Mouse (Mus musculus) mature B cell (primary cell): Measurements from ENCODE around the gene 1110051M20Rik.
"Not testable (repeated sequence)": the region's sequence is repeated elsewhere in the genome, so short reads cannot be mapped to it uniquely, and the experiment has no call there.

Source experiments
- in situ Hi-C: fragments of 300-500 bp; cut with MboI; formaldehyde crosslinking; loops from 2 replicates; pipeline ENCODE4 v1.14.3; 2019

Gene 1110051M20Rik

DNA sequence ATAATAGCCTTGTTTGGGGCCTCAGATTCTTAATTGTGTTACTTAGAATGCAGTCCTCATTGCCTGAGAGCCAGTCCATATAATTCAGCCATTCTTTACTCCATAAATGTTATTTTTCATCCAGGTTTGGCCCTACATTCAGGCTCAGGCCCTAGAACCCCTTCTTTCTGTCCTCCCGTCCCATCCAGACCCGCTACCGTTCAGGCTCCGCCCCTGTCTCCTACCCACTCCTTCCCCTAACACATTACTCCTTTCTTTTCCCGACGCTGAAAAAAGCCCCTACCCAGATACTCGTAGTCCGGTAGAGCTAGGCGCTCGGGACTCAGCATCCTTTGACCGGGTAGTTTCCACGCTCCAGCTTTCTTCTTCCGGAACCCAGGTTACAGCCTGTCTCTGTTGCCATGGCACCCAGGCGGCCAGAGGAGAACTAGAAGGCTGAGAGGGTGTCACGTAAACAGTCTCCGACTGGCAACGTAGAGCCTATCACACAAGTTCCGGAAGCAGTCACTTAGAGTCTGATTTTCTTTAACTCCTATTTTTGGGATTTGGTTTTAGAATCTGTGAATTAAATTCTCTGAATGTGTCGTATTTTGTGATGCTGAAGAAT lies at the start of gene 1110051M20Rik:
Gene 1110051M20Rik (minus strand): TSS at position 419 of the 607 bp plus-strand sequence.
- in situ Hi-C loops: no loop called here

DNA sequence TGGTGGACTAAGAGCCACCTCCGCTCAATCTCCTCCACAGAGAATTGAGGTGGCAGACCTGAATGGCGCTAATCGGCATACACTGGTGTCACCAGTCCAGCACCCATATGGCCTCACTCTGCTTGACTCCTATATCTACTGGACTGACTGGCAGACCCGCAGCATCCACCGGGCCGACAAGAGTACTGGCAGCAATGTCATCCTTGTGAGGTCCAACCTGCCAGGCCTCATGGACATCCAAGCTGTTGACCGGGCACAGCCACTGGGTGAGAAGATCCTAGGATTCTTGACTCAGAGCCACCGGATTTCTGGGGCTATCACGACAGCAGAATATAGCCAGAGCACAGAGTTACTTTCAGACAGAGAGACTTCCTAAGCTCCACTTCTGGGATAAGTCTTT lies 49.5 kb upstream of the 1110051M20Rik start:
- in situ Hi-C loops: no loop called here

DNA sequence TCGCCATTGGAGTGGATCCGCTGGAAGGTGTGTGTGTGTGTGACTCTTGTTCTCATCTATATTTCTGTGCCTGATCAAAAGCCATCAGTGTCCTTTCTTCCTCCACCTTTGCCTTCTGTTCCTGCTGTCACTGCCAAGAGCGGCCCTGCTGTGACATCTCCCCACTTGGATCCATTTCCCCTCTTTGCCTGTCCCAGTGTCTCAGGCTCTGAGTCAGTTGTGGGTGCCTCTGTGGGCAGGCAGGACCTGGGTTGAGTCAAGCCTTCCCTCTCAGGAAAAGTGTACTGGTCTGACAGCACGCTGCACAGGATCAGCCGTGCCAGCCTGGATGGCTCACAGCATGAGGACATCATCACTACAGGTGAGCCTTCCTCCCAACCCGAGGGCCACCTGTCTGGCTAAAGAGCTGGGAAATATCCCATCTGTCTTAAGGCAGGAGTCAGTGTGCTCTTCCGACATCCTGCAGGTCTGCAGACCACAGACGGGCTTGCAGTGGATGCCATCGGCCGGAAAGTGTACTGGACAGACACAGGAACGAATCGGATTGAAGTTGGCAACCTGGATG lies 47.6 kb upstream of the 1110051M20Rik start:
- in situ Hi-C loops: no loop called here

DNA sequence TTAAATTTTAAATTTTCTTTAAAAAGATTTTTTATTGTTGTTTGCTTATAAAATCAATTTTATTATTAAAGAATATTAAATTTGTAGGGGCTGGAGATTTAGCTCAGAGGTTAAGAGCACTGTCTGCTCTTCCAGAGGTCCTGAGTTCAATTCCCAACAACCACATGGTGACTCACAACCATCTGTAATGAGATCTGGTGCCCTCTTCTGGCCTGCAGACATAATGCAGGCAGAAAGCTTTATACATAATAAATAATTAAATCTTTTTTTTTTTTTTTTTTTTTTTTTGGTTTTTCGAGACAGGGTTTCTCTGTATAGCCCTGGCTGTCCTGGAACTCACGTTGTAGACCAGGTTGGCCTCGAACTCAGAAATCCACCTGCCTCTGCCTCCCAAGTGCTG lies 42.8 kb upstream of the 1110051M20Rik start:
- in situ Hi-C loops: not testable (repeated sequence)

DNA sequence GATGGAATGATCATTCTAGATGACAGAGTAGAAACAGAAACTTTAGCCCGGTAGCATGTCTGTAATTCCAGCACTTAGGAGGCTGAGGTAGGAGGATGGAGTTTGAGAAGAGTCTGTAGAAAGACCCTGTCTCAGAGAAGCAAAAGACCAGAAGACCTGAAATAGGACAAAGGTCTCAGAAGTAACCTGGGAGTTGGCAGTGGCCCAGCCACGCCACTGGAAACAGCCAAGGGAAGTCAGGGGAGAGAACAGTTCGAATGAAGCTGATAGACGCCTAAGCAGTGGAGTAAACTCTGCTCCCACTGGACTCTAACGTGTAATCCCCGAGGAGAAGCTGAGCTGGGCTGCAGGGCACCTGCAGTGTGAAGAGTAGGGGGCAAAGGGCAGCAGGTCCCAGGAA lies 40.8 kb upstream of the 1110051M20Rik start:
- in situ Hi-C loops: no loop called here

DNA sequence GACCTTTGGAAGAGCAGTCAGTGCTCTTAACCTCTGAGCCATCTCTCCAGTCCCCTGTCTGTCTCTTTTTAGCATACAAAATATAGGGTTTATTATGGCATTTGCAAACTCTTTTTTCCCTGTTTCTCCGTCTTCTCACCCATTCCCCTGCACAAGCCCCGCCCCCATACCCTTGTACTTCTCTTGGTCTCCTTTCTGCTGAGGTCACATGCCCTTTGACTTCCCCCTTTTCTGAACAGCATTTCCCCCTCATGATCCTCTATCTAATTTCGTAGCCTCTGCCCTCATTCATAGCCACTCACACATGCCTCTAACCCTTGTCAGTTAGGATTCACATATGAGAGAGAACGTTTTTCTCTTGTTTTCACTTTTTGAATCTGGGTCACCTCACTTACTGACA lies 40.2 kb upstream of the 1110051M20Rik start:
- in situ Hi-C loops: no loop called here

DNA sequence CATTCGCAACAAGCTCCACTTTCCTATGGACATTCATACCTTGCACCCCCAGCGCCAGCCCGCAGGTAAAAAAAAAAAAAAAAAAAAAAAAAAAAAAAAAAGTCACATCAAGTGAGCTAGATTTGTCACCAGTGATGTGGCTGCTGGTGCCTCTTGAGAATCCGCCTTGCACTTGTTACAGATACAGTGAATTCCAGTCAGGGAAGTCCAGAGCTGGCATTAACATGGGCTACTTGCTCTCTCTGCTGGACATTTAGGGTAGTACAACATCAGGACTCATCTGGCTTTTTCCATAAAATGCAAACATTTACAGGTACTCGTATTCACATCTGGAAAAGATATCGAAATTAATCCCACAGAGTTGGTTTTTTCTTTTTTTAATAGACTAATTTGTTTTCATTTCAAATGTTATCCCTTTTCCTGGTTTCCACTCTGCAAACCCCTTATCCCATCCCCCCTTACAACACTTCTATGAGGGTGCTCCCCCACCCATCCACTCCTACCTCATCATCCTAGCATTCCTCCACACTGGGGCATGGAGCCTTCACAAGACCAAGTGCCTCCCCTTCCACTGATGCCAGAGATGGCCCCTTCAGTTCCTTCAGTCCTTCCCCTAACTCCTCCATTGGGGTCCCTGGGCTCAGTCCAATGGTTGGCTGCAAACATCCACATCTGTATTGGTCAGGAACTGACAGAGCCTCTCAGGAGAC lies 36.5 kb upstream of the 1110051M20Rik start:
- in situ Hi-C loops: no loop called here

DNA sequence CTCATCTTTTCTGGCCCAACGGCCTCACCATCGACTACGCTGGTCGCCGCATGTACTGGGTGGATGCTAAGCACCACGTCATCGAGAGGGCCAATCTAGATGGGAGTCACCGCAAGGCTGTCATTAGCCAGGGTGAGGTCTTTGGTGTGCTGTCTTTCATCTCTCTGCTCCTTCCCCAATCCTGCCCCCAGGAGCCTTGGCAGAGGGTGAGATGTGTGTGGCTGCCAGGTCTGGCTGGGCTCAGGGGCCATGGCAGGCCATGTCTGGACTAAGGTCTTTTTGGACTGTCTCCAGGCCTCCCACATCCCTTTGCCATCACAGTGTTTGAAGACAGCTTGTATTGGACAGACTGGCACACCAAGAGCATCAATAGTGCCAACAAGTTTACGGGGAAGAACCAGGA lies 35.9 kb upstream of the 1110051M20Rik start:
- in situ Hi-C loops: no loop called here

DNA sequence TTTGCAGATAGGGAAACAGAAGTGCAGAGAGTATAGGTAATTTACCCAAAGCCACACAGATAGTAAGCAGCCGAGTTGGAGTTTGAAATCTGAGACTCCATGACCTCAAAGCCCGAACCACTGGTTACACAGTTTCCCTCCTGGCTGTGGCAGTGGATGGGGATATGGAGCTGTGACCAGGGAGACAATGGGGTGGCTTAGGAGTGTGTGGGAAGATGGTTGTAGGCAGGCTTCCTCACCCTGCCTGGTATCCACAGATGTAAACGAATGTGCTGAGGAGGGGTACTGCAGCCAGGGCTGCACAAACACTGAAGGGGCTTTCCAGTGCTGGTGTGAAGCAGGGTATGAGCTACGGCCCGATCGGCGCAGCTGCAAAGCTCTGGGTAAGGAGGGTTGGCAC lies 32.3 kb upstream of the 1110051M20Rik start:
- in situ Hi-C loops: no loop called here

DNA sequence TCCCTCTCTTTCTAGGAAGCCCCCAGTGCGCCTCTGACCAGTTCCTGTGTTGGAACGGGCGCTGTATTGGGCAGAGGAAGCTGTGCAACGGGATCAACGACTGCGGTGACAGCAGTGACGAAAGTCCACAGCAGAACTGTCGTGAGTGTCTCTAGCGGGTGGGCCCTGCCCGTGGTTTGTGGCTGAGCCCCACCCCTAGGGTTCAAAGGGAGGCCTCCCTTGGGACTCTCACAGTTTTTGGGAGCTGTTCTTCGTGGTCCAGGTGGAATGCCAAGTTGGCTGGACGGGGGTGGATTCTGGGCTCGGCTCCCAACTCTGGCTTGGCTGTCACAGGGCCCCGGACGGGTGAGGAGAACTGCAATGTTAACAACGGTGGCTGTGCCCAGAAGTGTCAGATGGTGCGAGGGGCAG lies 31.8 kb upstream of the 1110051M20Rik start:
- in situ Hi-C loops: no loop called here

DNA sequence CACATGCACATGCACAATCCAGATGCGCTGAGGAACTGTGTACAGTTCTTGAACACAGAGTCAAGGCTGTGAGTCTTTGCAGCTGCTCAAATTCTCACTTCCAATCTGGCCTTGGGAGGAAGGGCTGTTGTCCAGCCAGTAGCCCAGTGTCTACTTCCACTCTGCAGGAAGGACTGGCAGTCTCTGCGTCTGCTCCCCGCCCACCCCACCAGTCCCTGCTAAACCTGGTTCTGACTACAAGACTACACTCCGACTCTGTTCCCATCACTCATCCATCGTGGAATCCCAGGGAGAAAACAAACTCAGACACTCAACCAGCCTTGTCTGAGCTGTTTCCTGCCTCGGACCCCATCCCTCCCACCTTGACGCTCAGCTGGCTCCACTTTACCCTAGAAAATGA lies 31.3 kb upstream of the 1110051M20Rik start:
- in situ Hi-C loops: no loop called here

DNA sequence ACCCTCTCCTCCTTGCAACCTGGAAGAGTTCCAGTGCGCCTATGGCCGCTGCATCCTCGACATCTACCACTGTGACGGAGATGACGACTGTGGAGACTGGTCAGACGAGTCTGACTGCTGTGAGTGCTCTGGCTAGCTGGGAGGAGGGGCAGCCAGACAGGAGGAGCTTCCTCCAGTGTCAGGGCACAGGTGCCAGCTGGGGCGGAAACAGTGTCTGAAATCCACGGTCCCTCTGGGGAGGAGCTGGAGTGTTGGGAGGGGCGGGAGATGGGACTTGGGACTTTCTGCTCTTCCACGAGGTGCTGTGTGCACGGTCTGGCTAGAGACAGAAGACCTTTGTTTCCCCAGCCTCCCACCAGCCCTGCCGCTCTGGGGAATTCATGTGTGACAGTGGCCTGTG lies 29.9 kb upstream of the 1110051M20Rik start:
- in situ Hi-C loops: no loop called here

DNA sequence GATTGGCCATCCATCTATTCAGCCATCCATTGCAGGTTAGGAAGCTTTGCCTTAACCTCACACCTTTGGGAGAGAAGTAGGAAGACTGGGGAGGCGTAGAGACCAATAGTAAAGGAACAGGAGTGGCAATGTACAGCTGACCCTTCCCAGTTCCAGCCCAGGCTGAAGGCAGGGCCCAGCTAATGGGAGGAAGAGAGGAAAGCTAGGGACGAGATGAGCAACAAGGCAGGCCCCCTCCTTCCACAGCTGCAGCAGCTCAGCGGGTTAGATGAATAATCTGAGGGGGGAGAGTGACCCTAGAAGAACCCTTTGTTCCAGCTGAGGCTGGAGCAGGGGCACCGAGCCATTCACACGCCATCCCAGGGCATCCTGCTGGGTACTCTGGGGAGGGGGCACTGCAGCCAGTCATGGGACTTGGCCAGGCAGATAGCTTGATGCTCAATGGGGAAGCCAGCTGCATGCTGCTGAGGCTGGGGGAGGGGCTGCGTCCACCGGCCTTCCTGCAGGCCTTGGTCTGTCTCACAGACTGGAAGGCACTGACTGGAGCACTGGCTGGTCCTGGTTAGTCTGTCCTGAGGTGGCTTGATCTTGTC lies 25.6 kb upstream of the 1110051M20Rik start:
- in situ Hi-C loops: no loop called here

DNA sequence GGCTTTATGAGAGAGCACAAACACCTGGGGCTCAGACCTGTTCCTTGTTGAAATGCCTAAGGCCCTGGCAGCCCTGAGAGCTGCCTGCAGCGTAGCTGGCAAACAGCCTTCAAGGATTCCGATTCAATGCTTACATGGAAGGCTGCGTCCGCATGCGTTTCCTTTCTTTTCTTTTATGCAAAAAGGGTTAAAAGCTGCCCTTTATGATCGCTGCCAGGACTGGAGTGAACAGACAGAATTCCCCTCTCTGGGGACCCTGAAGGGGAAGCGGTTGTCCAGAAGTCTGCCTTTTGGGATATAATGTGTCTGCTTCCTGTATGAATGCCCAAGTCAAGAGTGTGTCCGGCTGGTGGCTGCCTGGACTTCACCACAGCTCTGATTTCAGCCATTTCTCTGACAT lies 23.1 kb upstream of the 1110051M20Rik start:
- in situ Hi-C loops: no loop called here

DNA sequence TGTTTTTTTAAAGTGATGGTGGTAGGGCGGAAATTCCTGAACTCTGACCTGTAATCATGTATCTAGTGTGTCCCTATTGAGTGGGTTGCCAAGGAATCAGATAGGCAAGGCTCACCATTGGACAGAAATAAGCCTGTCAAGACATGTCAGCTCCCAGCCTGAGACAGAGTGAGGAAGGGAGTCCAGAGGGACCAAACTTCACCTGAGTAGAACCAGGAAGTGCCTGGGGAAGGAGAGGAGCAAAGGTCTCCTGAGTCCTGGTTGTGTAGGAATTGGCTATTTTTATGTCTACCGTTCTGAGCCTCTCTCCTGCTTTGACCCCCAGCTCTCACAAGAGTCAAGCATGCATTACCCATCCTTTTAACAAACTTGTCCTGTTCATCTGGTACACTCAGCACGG lies 21.4 kb upstream of the 1110051M20Rik start:
- in situ Hi-C loops: no loop called here

DNA sequence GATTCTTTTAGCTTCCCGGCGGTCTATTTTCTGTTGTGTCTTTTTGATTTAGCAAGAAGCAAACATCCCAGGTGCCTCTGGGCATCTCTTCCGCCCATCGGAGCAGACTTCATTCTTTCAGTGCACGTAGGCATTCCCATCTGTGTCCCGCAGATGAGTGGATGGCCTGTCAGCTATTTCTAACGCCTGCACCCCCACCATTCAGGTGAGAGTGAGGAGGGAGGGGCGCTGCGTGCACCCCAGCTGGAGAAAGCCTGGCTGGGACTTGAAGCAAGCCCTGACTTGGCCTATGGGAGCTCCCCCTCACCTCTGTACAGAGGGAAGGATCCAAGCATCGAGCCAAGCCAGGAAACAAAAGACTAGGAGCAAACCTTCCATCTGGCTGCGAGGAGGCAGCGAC lies 18.2 kb upstream of the 1110051M20Rik start:
- in situ Hi-C loops: no loop called here

DNA sequence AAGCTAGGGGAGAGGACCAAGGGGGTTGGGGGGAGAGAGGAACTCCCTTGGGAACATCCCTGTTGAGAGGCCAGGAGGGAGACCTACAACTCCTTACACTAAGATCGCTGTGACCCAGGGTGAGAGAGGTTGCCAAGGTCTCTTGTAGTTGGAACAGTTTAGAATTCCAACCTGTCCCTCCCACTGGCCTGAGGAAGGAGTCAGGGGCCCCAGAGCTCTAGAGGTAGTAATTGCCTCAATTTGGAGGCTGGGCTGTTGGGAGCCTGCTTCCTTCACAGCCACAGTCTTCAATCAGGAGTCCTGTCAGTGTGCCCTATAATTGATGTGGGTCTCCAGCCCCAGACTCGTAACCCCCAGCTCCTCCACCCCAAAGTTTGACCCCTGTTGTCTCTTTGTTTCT lies 17.7 kb upstream of the 1110051M20Rik start:
- in situ Hi-C loops: no loop called here

DNA sequence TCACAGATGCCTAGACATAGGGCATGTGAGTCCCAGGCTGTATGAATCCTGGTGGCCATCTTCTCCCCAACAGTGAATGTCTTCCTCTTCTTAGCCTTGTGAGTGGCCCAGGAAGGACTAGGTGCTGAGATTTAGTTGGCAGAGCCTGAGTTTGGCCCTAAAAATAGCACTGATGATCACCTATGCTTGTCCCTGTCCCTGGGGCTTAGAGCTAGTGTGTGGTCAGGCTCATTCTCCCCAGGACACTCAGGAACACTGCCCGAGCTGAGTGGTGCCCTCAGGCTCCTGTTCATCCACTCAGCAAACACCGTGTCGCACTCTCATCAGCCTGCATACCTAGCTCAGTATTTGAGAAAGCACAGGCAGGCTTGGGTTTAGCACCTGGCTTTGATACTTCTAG lies 16.8 kb upstream of the 1110051M20Rik start:
- in situ Hi-C loops: no loop called here

DNA sequence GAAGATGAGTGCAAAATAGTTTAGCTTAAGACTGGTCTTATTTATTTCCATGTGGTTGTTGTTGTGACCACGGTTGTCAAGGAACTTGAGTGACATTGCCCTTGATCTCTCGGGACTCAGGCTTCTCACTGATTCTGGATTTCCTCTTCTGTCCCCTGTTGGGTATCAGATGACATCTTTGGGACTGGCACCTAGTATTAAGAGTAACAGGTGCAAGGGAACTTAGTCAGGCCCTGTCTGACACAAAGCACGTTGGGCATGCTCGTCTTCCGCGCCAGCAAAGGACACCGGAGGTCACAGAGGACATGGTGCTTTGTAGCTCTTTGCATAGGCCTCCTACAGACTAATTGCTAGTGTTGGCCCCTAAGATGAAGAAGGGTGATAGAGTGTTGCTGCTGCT lies 16.3 kb upstream of the 1110051M20Rik start:
- in situ Hi-C loops: no loop called here

DNA sequence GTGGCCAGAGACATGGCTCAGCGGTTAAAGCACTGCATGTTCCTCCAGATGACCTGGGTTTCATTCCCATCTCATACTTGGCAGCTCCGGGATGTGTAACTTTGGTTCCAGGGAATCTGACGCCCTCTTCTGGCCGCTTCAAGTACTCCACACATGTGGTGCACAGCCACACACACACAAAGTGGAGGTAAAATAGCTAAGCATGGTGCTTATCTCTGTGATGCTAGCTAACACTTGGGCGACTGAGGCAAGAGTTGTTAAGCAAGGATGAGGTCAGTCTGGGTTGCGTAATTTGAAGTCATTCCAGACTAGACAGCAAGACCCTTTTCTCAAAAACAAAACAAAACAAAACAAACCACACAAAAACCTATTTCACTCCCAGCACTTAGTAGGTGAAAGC lies 15.6 kb upstream of the 1110051M20Rik start:
- in situ Hi-C loops: no loop called here

DNA sequence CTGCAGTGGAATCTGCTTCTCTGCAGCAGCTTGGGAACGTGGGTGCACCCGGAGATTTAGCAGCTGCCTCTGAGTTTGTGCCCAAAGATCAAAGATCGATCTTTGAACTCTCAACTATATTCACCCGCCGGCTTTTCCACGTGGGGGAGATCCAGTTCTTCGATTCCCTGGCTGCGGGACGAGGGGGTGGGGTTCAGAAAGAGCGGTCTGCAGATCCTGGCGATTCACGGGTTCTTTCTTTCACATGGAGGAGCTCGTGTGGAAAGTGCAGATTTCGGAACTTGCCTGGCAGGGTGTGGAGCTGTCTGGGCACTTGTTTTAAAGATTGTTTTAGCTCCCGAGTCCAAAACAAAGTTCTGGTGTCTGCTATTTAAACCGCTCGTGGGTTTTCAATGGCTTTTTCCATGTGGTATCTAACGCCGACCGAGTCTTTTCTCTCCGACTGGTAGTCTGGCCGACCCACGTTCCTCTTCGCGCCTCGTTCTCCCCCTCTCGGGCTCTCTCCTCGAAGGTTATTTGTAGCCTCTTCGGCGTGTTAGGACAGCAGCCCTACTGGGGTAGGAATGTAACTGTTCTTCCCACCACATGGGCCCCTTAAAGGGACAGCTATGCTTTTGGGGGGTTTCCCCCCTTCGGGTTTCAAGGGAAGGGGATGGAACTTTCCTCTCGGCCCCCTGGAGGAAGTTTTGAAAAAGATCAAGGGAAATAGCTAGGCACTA lies 14.3 kb upstream of the 1110051M20Rik start:
- in situ Hi-C loops: no loop called here

DNA sequence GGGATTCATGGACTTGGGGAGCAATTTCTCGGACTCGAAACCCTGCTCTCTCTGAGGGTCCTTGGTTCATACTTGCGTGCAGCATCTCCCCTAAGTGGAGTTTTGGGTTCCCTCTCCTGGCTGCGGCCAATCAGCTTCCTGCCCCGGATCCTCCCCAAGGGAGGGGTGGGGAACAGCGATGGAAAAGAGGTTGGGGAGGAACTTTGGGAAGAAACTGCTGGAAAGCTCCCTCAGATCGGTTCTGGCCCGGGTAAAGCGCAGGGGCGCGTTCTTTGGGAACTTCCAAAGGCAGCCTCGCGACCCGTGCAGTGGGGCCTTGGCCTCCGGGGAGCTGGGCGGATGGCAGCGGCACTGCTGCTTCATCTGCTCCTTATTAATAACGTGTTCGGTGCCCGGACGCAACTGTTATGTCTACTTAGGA lies 13.8 kb upstream of the 1110051M20Rik start:
- in situ Hi-C loops: no loop called here
